Mouse (Mus musculus): ENCODE measurements around the gene Cwc15. TPM values are rescaled to one million over a fixed set of nuclear protein-coding genes. Genes with fewer than 3 reads are reported as not detected.
"Not testable (repeated sequence)": the region's sequence is repeated elsewhere in the genome, so short reads cannot be mapped to it uniquely, and the experiment has no call there.

Cwc15 gene
- 10 to 100 TPM; 87.3 to 95.2 TPM for total RNA-seq (2021)
- long read RNA-seq, experiment 1, transcript Cwc15-201 (7 exons, 1,111 nt), result major isoform, 65 of 90 reads
- long read RNA-seq, experiment 1, transcript Cwc15-202 (7 exons, 831 nt), result minor isoform, 7 of 90 reads
- long read RNA-seq, experiment 1, partial matches to known transcripts, result 13 of 90 reads
- long read RNA-seq, experiment 1, other reads (novel, unspliced or antisense), result 2 of 90 reads
- long read RNA-seq, experiment 2, transcript Cwc15-201 (7 exons, 1,111 nt), result major isoform, 84 of 111 reads
- long read RNA-seq, experiment 2, transcript Cwc15-202 (7 exons, 831 nt), result minor isoform, 8 of 111 reads
- long read RNA-seq, experiment 2, partial matches to known transcripts, result 17 of 111 reads
- long read RNA-seq, experiment 2, other reads (novel, unspliced or antisense), result 0 of 111 reads

GRCm38 (mm10) chr9:14500023-14500915, at the start of gene Cwc15, which contains the start of gene Kdm4d:
TSS of gene Cwc15 (plus strand) at chr9:14500617.
TSS of gene Kdm4d (minus strand) at chr9:14500482.
- peak; percentile 87 to 90 for DNase-seq
- intact Hi-C loops (cut with DNase I), result loop anchor here (5.0 kb wide), 1 partner anchor 287 kb away; no protein-coding TSS in a partner anchor

GRCm38 (mm10) chr9:14451120-14451519, 49.3 kb upstream of the Cwc15 start:
- intact Hi-C loops (cut with DNase I); DNase-seq: not testable (repeated sequence)

GRCm38 (mm10) chr9:14456320-14456719, 44.1 kb upstream of the Cwc15 start:
- intact Hi-C loops (cut with DNase I), result no loop called here
- no peak for DNase-seq

DNA sequence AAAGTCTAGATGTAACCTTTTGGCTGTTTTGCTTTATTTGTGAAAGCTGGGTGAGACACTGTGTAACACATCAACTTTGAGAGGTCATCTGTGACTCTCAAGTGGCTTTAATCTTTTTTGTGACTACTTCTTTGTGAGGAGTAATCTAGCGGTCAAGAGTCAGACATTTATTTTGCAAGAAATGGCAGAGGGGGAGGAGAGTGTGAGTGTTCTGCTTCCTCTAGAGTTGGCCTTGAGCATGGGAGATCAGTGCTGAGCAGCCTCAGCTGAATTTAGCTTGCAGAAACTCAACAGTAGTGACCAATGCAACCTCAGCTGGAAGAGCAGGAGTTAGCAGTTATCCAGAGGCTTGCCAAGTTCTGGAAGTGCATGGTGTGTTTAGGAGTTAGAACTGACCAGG, 37.9 kb upstream of the Cwc15 start:
- intact Hi-C loops (cut with DNase I); DNase-seq: not testable (repeated sequence)

GRCm38 (mm10) chr9:14463668-14464067, 36.7 kb upstream of the Cwc15 start:
- intact Hi-C loops (cut with DNase I); DNase-seq: not testable (repeated sequence)

DNA sequence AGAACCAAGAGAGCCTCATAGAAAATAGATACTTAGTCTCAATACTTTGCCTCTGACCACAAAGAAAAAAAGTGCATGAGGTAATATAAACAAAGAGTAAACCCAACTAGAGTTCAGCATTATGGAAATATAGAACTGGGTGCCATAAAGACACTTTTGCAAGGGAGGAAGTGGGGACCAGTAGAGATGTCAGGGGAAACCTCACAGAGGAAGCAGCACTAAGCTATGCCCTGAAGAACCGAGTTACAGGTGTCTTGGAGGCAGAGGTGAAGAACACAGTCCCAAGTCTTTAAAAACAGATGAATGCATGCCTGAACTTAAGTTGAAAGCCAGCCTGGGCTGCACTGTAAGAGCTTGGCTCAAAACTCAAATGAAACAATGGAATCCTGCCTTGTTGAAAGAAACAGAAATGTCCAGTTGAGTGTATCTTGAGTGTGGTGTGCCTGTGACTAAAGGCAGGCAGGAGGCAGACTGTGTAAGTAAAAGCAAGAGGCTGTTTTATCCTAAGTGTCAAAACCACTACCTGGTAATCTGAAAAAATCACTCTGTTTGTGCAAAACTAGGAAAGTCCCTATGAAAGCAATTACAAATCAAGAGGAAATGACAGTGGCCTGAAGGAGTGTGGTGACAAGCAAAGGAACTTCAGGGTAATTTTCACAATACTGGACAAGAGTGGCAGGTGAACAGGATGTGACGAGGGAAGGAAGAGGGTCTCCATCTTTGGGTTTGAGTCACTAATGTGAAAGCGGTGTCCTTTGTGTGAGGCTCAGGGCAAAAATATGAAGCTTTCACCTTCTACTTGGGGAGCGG, 1.3 kb upstream of the Cwc15 start:
- intact Hi-C loops (cut with DNase I), result no loop called here
- DNase-seq, result no peak

- intact Hi-C loops (cut with DNase I), result loop anchor here (5.0 kb wide), 1 partner anchor 286 kb away; no protein-coding TSS in a partner anchor
- no peak for DNase-seq
Measured at GRCm38 (mm10) chr9:14500916-14501424, 553 bp downstream of the Cwc15 start.

- intact Hi-C loops (cut with DNase I), result loop anchor here (2.0 to 5.0 kb wide), 2 partner anchors 186 to 254 kb away; no protein-coding TSS in a partner anchor
- DNase-seq, result peak in 1 of 2 experiments; percentile 13
Measured at GRCm38 (mm10) chr9:14512633-14513445, 12.4 kb downstream of the Cwc15 start.

GRCm38 (mm10) chr9:14517296-14517695, 16.9 kb downstream of the Cwc15 start:
- intact Hi-C loops (cut with DNase I), result no loop called here
- no peak for DNase-seq

GRCm38 (mm10) chr9:14518105-14518504, 17.7 kb downstream of the Cwc15 start:
- intact Hi-C loops (cut with DNase I), result no loop called here
- no peak for DNase-seq

DNA sequence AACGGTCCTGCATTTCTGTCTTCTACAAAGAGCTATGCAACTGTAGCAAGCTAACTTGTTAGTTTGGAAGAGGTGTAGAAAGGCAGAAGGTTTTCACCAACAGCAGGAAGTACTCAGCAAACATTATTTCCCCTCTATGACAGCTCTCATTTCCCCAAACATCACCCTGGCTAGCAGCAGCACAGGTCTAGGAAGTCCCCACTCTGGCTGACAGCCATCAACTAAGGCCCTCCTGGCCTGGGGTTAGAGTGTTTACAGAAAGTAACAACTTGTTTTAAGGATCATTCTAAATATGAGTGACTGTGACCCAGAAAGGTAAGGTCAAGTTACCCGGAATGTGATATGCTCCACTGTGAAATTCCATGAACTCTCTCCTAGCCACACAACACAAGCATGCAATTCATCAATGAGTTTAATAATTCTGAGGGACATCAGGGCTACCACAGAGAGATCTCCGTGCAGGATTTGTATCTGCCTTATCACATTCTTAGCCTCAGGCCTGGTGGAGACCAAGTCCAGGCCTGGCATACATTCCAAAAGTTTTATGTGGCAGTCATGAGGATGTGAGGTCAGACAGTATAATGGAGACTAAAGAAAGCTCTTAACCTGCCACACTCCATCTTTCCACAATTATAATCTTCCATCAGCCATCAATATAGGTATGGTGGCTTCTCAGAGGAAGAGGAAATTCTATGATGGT, 20.7 kb downstream of the Cwc15 start:
- DNase-seq, result no peak
- intact Hi-C loops (cut with DNase I), result no loop called here

DNA sequence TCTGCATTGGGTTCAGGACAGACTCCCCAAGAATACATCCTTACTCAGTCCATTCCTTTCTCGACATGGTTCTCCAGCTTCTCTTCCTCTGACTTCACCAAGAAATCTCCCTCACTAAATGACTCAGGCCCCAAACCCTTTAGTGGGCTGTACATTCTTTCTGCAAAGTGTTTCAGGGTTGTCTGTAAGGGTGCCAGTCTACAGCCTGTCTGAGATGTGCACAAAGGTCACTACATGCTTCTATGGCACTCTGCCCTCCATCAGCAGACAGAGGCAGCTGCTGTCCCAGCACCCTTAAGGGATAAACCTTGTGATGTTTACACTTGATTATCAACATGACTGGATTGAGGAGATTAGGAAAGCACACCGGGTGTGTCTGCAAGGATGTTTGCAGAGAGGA, 21.3 kb downstream of the Cwc15 start:
- intact Hi-C loops (cut with DNase I), result loop anchor here (2.0 kb wide), 1 partner anchor 177 kb away; no protein-coding TSS in a partner anchor
- no peak for DNase-seq

DNA sequence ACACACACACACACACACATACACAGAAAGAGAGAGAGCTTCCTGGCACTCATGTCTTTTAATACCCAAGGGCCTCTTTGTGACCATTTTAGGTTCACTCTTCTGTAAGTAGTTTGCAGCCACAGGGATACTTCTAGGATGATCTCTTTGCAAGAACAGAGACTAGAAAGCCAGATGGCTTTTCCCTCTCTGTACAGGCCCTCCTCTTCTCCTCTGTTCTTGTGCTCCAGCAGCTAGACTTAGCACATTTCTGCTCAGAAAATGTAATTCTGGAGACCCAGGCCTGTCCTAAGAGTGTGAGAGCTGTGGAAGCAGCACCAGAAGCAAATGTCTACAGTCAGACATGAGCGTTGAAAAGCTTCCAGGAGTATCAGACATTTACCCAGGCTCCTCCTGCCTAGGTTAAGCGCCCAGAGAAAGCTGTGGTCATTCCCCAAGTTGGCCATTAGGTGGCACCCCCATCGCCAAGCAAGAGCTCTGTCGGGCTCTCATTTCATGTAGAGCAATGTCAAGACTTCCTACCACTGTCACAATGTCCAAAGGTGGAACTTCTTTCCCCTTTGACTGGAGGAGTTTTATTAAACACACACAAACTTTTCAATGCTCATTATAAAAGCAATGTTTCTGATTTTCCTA, 23.1 kb downstream of the Cwc15 start:
- intact Hi-C loops (cut with DNase I), result loop anchor here (2.0 kb wide), 1 partner anchor 175 kb away; no protein-coding TSS in a partner anchor
- DNase-seq, result peak; percentile 69 to 74

- intact Hi-C loops (cut with DNase I), result no loop called here
- DNase-seq, result no peak
Measured at GRCm38 (mm10) chr9:14530004-14530403, 29.6 kb downstream of the Cwc15 start.

DNA sequence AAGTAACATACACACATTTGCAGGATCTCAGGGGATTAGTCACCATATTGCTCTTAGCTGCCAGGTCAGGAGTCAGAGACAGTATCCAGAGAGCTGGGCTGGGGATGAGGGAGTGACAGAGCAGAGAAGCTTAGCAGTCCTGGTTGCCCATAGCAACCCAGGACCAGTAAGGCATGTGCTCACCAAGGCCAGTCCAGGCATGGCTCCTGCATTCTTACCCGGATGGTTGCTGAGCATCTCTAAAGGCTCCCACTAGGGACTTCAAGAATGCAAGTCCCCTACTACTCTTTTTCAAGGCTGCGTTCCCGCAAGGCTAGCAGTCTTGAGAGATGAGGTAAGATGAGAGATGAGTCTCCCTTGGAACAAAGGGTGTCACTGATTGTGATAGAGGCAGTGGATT, 31.9 kb downstream of the Cwc15 start:
- no peak for DNase-seq
- intact Hi-C loops (cut with DNase I), result no loop called here

DNA sequence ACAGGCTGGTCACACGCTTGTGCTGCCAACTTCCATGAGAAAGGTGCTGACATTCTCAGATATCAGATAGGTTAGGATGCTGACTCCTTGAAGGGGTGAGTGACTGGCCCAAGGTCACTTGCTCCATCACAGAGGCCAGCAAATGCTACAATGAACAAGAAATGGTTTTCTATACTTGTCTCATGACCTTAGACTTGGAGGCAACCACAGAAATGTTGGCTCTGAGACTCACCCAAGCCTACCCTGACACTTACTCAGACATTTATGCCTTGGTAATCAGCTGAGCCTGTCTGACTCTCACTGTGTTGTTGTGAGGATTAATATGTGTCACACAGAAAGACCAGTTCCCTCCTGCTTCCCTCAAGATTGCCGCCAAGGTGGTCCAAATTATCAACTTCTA, 33.2 kb downstream of the Cwc15 start:
- DNase-seq, result no peak

DNA sequence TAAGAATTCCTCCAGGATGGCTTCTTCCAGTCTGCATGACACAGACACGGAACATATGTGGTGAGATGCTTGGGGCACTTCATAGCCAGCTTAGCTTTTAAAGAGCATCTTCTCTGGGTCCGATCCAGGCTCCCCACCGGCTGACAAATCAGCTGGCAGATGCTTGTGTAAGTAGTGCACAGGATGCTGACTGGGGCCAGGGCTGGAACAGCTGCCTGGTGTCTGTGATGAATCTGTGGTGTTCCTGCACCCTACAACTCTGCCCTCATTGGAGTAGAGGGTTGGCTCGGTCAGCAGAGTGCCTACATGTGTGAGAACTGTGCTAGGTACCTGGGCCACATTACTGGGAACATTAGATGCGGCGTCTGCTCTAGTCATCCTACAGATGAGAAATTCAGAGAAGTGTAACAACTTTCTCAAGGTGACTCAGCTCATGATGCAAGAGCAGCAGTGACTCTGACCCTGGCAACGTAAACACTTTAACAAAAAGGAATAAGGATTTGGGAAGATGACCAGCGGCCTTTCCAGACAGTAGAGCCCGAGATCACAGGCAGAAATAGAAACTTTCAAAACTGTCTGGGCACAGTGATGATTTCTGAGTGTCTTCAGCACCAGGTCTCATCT, 34.5 kb downstream of the Cwc15 start:
- intact Hi-C loops (cut with DNase I), result no loop called here
- no peak for DNase-seq

More for the DNA sequence above, 33.2 kb downstream of the Cwc15 start:
- intact Hi-C loops (cut with DNase I), result no loop called here
